Mouse (Mus musculus): Measurements from ENCODE around the gene Gm11027.

DNA sequence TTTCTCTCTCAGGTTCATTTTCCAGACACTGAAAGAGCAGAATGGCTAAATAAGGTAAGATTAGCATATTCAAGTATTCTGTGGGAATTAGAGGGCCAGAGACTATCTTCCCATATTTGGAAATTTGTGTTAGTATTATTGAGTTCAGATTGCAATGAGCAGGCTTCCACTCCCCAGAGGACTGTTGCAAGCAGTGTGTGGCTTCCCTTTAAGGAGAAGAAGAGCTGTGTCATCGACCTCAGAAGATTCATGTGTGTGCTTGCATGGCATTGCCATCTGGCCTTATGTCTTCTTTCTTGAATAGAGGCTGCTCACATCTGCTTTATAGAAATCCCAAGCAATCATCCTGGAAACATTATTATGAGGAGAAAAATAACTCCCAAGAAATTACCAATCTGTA lies 42.6 kb downstream of the Gm11027 start:
- TF ChIP-seq SMC3 (IDR thresholded peaks at IDR 0.05; ENCODE audit: low read depth, low read length) (no peak), CHD1 (IDR thresholded peaks at IDR 0.05; ENCODE audit: low read depth, low read length) (no peak)
